Mouse (Mus musculus) frontal cortex, postnatal 36 days (tissue): ENCODE measurements around the gene Srrm3.
A peak's percentile ranks its signal among the peaks of the same experiment; 100 is the strongest.

ENCODE experiments used
- DNase-seq, 2 experiments: peaks; one replicate each; pipeline ENCODE4 v3.0.0; 2022; ENCODE audit warnings: low spot score in 2 of 2

Srrm3 gene

GRCm38 (mm10) chr5:135806555-135807262 is at the start of gene Srrm3:
TSS of gene Srrm3 (plus strand) at chr5:135806890.
- peak; percentile 92 to 94 for DNase-seq

DNA sequence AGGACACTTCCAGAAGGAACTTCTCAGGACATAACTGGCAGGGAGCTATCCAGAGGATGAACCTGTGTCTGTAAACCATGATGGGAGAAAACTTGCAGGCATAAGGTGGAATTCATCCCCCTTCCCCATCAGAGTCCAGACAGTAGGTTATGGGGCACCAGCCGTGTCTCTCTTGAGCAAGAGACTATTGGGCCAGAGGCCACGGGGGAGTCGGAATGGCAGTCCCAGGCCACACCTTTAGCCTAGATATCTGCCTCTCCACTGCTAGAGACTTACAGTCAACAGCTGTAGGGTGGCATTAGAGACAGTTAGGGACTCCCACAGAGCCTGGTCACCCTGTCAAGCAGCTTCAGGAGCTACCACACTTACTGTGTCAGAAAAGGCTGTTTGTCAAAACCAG is 44.8 kb upstream of the Srrm3 start:
- DNase-seq, result no peak

DNA sequence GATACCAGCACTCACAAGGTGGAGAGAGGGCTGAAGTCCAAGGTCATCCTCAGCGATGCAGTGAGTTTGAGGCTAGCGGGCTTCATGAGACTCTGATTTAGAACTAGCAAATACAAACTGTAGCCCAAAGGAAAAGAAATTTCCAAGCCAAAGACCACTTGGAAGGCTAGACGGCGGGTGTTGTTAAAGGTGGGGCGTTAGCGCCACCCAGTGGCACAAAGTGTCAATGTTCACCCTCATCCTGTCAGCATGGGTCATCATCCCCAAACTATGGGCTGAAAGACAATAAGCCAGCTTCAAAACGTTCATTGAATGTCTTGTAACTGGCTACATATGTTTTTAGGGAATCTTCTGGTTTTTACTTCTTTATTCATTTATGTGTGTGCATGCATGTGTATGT is 43.2 kb upstream of the Srrm3 start:
- peak; percentile 66 to 79 for DNase-seq

GRCm38 (mm10) chr5:135764971-135765370 is 41.7 kb upstream of the Srrm3 start:
- DNase-seq, result no peak

- no peak for DNase-seq
These were observed 34.2 kb upstream of the Srrm3 start for GRCm38 (mm10) chr5:135772519-135772918.

- DNase-seq, result no peak
These were observed 30.1 kb upstream of the Srrm3 start for GRCm38 (mm10) chr5:135776546-135776945.

- DNase-seq, result no peak
These were observed 28.8 kb upstream of the Srrm3 start, which contains the start of gene Styxl1 for GRCm38 (mm10) chr5:135777796-135778470. TSS of gene Styxl1 (minus strand) at chr5:135778385.

- DNase-seq, result peak; percentile 96 to 100
These were observed 27.9 kb upstream of the Srrm3 start, which contains the start of gene Mdh2 for GRCm38 (mm10) chr5:135778471-135779445. TSS of gene Mdh2 (plus strand) at chr5:135778480.

- DNase-seq, result no peak
These were observed 26.4 kb upstream of the Srrm3 start for GRCm38 (mm10) chr5:135780331-135780730.

- DNase-seq, result no peak
These were observed 23.8 kb upstream of the Srrm3 start for GRCm38 (mm10) chr5:135782901-135783300.

GRCm38 (mm10) chr5:135793996-135794858 is 12.5 kb upstream of the Srrm3 start:
- DNase-seq, result peak; percentile 91 to 95

DNA sequence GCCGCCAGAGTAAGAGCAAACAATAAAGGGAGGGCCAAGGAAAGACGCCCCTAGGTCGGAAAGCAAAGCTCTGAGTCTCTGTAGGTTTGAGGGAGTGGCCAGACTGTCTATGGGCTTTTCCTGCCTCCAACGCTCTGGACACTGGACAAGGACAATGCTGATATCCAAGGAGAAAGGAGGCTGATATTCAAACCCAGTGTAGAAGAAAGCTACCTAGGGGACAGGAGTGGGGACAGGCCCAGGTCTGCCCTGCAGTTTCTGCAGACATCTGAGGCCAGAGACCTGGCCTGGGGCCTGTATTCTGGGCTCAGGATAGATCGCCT is 11.9 kb upstream of the Srrm3 start:
- no peak for DNase-seq

- no peak for DNase-seq
These were observed 6.9 kb upstream of the Srrm3 start for GRCm38 (mm10) chr5:135799746-135800145.

DNA sequence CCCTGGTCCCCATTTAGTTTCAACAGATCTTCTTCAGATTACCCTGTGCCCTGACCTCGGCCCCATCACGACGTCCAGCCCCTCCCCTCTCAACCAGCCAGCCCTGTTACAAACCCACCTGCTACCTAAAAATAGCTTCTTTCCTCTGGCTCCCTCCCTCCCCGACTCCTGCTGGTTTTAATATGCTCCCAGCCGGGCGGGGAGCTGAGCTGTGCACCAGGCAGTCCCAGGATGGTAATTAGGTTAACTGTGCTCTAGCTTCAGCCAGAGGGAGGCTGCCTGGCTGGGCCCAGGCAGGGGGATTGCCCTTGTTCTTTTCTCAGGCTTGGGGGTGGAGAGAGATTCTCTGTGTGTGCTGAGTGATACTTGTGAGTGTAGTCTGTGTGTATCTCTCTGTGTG is 5.8 kb upstream of the Srrm3 start:
- DNase-seq, result no peak

DNA sequence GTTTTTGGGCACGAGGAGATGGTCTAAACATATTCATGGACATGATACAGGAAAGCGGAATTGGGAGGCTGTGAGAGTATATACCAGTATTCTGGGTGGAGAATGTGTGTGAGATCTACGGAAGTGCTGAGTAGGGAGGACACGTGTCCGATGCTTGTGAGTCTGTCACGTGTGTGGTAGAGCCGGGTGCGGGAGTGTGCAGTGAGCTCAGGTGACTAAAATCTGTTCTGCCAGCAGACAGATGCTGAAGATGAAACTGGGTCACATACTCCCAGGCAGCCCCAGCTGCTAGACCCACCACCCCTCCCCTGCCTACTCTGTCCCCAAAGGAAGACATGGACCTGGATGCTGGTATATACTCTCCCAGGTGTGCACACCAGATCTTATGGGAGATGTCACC is 4.0 kb upstream of the Srrm3 start:
- peak in 1 of 2 experiments; percentile 29 for DNase-seq

DNA sequence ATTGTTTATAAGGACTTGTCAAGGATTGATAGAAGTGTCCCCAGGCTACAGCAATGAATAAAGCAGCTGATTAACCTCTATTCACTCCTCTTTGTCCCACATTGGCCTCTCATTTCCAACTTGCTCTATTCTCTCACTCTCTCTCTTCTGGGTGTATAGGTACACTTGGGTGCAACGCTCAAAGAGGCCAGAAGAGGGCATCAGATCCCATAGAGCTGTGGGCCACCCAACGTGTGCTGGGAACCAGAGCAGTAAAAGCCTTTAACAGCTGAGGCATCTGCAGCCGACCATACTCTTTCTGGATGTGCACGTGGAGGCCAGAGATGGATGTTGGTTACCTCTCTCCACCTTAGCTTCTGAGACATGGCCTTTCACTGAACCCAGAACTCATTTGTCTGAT is 3.6 kb upstream of the Srrm3 start:
- DNase-seq, result no peak

GRCm38 (mm10) chr5:135803676-135804075 is 3.0 kb upstream of the Srrm3 start:
- DNase-seq, result no peak

DNA sequence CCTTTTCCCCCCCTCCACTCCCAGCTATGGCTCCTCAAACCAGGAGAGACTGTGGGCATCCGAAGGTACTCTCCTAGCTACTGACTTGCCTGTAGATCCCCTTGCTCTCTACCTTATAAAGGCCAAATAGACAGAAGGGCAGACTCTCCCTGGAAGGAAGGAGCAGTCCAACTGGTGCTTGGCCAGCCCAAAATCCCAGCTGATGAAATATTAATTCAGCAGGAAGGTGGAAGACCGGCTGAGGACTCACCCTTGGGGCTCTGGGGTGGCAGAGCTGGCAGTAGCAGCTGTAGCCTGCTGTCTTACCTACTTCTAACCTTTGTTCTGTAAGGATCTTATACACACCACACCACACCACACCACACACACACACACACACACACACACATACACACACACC is 2.0 kb upstream of the Srrm3 start:
- no peak for DNase-seq

DNA sequence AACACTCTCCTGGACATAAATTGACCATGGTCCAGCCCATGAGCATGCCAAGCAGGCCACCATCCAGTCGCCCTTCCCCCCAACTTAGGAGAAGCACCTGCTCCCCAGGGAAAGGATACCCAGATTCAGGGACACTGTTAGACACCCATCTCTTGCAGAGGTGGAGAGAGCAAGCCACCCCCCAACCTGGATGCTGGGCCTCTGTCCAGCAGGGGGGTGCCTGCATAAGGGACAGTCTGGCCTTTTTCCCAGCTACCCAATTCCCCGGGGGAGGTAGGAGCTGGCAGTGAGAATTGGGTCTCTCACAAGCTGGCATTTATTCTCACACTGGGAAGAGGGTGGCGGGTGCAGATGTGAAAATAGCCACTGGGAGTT is 560 bp downstream of the Srrm3 start:
- peak; percentile 47 to 63 for DNase-seq

DNA sequence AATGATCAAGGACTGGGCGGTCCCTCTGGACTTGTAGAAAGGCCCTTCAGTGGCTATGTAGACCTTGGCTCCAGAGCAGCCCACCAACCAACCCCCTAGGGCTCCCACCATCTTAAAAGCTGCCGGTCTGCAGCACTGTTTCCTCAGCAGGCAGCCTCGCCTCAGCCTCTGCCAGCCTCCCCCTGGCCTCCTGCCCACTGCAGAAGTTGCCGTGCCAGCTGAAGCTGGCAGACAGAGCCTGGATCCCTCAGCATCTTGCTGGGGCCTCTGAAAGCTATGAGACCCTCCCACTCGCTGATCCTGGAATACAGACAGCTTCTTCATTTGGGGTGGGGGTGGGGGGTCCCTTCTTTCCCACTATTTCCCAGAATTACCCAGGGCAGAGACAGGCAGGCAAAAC is 6.3 kb downstream of the Srrm3 start:
- peak; percentile 63 to 77 for DNase-seq

DNA sequence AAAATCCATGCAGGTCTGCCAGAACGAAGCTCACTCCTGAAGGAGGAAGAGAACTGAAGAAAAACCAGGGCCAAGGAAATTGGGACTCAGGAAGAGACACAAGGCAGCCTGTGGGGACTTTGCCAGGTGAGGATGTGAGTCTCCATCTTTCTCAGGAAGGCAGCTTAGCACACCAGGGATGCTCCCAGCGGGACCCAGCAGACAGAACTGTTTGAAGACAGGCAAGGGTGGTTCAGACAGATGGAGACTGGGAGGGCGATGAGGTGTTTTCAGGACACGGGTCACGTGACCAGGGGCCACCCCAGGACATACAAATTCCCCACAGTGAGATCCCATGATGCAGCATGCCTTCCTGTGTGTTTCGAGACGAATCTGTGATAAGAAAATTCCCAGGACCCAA is 11.8 kb downstream of the Srrm3 start:
- peak in 1 of 2 experiments; percentile 31 for DNase-seq
